Mouse (Mus musculus): ENCODE measurements around the gene Itpr3.

Itpr3 gene

DNA sequence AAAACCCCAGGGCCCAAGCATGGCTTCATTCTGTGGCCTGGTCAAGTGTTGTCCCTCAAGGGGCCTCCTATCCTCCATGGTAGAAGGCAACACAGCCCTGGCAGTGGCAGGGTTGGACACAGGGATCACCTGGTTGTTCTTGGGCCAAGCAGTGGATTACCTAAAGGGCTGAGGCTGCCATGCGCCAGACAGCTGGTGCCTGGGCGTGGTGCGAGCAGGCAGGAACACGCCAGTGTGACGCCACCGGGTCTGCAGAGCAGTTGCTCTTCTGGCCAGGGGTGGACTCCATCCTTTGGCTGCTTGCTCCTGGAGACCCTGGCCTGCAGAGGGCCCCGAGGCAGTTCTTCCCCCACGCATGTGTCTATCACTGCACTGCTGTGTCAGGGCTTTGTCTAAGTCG, 16.7 kb downstream of the Itpr3 start:
- no peak for DNase-seq

GRCm38 (mm10) chr17:27074236-27074635, 17.1 kb downstream of the Itpr3 start:
- no peak for DNase-seq

DNA sequence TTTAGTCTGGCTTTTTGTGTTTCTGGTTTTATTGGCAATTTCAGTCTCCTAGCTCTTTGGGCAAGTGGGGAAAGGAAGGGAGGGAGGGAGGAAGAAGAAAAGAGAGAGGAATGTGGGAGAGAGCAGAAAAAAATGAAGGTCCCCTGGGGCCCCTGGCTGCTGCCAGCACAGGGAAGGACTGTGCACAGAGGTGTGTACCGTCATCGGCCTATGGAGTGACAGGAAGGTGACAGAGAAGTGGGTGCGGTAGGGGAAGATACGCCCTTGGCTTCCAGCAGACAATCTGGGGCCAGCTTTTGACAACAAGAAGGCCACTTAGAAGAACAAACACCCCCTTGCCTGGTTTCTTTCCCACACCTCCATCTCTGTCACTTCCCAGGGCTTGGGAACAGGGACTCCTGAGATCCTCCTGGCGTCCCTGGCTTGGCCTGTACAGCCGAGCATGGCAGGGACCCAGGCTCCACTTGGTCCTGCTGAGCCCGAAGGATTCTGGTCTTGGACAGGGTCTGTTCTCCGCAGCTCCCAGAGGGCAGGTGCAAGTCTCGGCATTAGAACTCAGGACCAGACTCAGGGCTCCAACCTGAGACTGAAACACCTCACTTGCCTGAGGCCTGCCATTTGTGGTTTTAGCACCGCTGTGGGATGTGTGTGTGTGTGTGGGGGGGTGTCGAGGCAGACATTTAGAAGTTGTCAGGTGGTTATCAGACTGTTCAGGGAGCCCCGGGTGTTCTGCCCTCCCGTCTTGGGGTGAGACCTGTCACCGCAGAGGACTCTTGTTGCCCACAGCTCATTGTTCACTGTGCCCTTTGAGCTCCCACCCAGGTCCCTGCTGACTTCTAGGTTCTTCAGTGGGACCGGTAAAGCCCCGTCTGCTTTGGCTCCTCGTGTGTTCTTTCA, 18.0 kb downstream of the Itpr3 start:
- DNase-seq, result no peak

- DNase-seq, result no peak
These were observed 20.0 kb downstream of the Itpr3 start for GRCm38 (mm10) chr17:27077133-27077532.

DNA sequence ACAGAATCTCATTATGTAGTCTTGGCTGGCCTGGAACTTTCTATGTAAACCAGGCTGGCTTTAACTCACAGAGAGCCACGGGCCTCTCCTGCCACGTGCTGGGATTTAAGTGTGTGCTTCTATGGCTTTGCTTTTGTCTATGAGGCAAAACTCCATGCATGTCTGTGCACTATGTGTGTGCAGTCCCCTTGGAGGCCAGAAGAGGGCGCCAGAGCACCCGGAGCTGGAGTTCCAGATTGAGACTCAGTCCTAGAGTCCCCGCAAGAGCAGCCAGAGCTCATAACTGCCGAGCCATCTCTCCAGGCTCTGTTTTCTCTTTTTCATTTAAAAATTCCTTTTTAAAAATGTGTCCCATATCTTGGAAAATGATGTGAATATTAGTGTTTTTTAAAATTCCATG, 20.8 kb downstream of the Itpr3 start:
- DNase-seq, result no peak

GRCm38 (mm10) chr17:27078499-27078898, 21.4 kb downstream of the Itpr3 start:
- DNase-seq, result no peak

DNA sequence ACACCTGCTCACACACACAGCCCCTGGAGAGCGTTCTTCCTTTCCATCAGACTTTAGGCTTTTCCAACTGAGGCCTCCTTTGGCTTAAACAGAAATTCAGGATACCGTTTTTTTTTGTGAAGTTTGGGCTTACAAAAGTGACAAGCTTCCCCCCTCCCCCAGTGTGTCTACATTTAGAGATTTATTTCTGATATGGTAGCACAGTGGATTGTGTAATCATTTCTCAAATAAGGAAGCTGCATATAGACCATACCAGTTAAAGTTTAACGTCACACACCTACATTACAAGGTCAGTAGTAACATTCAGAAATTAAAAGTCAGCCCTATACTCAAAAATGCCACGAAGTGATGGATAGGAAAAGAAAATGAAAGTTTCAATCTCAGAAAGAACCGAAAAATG, 24.8 kb downstream of the Itpr3 start:
- DNase-seq, result no peak

GRCm38 (mm10) chr17:27082796-27083195, 25.7 kb downstream of the Itpr3 start:
- DNase-seq, result no peak

DNA sequence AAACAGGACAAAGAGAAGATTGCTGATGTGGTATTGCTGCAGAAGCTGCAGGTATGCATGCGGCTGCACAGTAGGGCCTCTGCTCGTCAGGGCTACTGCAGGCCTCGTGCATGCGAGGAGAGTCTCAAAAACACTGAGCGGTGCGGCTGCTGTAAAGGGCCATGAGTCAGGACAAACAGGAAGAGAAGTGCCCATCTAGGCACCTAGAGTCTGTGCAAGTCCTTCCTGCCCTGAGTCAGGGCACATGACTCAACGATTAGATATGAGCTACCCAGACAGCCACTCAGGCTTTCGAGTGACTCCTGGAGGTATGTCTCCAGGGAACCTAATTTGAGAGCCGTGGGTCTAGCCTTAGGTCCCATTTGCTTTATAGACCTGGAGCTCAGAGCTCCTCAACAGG, 26.5 kb downstream of the Itpr3 start:
- DNase-seq, result no peak

DNA sequence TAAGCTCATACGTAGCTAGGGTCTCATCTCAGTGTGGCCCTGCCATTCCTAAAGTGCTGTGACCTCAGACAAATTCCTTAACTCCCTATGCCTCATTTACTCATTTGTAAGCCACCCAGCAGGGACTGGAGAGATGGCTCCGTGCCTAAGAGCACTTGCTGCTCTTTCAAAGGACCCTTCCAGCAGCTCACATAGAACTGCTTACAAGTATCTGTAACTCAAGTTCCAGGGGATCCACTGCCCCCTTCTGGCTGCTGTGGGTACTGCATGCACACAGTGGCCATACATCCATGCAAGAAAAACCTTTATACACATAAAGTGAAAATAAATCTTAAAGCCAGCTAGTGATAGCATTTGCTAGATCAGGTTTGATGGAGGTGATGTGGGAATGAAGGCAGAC, 28.6 kb downstream of the Itpr3 start:
- DNase-seq, result peak; percentile 30

GRCm38 (mm10) chr17:27087426-27087825, 30.3 kb downstream of the Itpr3 start:
- no peak for DNase-seq

DNA sequence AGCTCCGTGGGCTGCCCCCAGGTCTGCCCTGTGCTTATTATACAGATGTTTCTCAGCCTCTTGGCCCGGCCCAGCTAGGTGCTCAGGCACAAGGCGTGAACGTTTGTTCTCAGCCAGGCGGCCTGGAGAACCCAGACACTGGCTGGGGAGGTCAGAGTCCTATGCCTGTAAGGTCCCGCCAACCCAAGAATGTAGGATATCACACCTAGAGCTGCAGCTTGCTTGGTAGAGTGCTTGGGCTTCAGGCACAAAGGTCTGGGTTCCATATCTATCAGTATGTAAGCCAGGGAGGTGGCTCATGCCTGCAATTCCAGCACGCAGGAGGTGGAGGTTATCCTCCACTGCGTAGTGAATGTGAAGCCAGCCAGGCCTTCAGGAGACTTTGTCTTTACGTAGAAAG, 33.0 kb downstream of the Itpr3 start:
- no peak for DNase-seq

DNA sequence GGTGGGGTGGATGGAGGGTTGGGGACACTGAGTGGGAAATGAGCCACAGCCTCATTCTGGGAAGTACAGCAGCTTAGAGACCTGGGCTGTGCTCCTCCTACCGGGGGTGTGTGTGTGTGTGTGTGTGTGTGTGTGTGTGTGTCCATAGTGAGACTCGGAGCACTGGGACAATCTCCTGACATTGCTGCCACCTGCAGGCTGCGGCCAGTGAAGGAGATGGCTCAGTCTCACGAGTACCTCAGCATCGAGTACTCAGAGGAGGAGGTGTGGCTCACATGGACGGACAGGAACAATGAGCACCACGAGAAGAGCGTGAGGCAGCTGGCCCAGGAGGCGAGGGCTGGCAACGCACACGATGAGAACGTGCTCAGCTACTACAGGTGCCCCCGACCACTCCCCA, 38.6 kb downstream of the Itpr3 start:
- DNase-seq, result peak; percentile 20

- DNase-seq, result no peak
These were observed 44.6 kb downstream of the Itpr3 start for GRCm38 (mm10) chr17:27101675-27102074.

GRCm38 (mm10) chr17:27105698-27106470, 48.8 kb downstream of the Itpr3 start:
- DNase-seq, result no peak

DNA sequence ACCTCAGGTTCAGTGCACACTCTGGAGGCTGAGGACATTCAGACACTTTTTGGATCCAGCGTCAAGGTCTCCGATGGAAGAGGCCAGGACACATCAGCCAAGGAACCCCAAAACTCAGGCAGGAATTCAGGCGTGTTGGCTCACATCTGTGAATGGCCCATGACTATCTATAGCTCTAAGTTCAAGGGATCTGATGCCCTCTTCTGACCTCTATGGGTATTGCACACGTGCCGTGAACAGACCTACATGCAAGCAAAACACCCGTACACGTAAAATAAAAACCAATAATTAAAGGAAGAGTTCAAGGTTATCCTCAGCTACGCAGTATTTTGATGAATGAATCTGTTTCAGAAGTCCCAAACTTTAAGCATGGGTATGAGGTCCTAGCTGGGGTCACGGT, 49.6 kb downstream of the Itpr3 start:
- DNase-seq, result no peak

- no peak for DNase-seq
These were observed 50.8 kb downstream of the Itpr3 start for GRCm38 (mm10) chr17:27107936-27108335.

- DNase-seq, result no peak
These were observed 53.0 kb downstream of the Itpr3 start for GRCm38 (mm10) chr17:27110072-27110471.

DNA sequence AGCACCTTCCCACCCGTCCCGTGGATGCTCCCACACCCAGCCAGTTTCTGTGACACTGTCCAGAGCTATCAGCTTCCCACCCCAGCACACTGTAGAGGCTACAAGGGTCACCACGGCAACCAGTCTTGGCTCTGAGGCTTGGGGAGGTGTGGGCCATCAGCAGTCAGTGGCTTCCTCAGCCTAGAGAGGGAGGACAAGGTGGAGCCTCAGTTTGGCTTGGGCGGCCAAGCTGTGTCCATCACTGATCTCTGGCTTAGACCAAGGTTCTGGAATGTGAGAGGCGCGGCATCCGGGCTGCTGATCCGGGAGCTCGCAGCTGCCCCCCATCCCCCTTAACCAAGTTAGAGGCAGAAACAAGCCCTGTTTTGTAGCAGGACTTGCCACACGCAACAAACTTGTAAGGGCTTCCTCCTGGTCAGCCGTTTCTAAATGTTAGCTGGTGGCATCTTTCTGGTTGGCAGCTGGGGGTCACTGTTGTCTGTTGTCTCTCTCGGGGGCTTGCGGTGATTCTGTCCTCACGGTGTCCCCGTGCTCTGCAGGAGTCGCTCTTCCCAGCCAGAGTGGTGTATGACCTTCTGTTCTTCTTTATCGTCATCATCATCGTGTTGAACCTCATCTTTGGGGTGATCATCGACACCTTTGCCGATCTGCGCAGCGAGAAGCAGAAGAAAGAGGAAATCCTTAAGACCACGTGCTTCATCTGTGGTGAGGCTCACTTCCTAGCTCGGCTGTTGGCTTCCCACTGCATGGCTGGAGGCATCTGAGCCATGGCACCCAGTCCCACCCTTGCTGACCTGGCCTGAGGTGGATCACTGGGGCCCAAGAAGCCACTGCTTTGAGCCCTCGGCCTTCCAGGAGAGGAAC, 61.8 kb downstream of the Itpr3 start:
- no peak for DNase-seq

DNA sequence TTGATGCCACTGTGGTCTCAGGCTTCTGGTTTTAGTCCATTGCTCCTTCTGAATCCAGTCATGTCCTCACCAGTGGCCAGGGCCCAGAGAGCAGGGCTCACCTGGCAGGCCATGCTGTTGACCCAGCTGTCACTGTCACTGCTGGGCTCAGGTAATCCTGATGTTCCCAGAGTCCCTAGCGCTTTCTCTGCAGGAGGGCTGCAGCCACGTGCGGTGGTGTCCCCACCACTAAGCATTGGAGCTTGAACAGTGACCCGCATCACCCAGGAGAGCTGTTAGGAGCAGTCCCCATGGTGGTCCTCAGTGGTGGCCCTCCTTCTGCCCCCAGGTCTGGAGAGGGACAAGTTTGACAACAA, 62.4 kb downstream of the Itpr3 start:
- no peak for DNase-seq

GRCm38 (mm10) chr17:27119954-27120353, 62.9 kb downstream of the Itpr3 start:
- no peak for DNase-seq

DNA sequence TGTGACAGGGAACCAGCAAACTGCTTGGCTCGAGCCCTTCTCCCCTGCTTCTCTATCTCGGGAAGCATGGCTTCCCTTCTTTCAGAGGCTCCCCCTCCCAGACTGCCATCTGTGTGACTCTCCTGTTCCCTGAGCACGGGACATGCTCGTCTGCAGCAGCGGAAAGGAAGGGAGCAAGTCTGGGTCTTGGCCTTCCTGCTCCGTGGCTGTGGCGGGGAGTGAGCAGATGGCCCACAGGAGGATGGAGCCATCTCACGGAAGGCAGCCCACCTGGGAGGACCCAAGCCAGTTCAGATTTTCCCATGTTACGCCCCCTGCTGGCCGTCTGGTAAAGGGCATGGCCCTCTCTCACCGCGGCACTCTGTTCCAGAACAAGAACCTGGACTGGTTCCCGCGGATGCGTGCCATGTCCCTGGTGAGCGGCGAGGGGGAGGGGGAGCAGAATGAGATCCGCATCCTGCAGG, 63.5 kb downstream of the Itpr3 start:
- DNase-seq, result peak; percentile 36

- no peak for DNase-seq
These were observed 64.2 kb downstream of the Itpr3 start for GRCm38 (mm10) chr17:27121266-27121665.

Data from kidney, adult 11 months (tissue).